Mouse (Mus musculus) B cell, adult 2 months (primary cell): Measurements from ENCODE around the gene Net1.
"Not testable (repeated sequence)": the region's sequence is repeated elsewhere in the genome, so short reads cannot be mapped to it uniquely, and the experiment has no call there.

Experiments
- DNase-seq, 2 experiments: peaks; one replicate each; pipeline ENCODE4 v3.0.0; 2022

The Net1 gene

GRCm38 (mm10) chr13:3889111-3889510, 28.9 kb downstream of the Net1 start:
- DNase-seq = no peak

GRCm38 (mm10) chr13:3886663-3887062, 31.4 kb downstream of the Net1 start:
- DNase-seq = no peak

GRCm38 (mm10) chr13:3877679-3878220, 40.3 kb downstream of the Net1 start:
- DNase-seq = no peak

- DNase-seq = no peak
Observed at GRCm38 (mm10) chr13:3877185-3877584, 40.8 kb downstream of the Net1 start.

GRCm38 (mm10) chr13:3876448-3876847, 41.6 kb downstream of the Net1 start:
- no peak for DNase-seq

- no peak for DNase-seq
Observed at GRCm38 (mm10) chr13:3872832-3873231, 45.2 kb downstream of the Net1 start.

- no peak for DNase-seq
Observed at GRCm38 (mm10) chr13:3869901-3870300, 48.1 kb downstream of the Net1 start.

- DNase-seq = no peak
Observed at GRCm38 (mm10) chr13:3867158-3867557, 50.9 kb downstream of the Net1 start.

GRCm38 (mm10) chr13:3866355-3867052, 51.5 kb downstream of the Net1 start:
- no peak for DNase-seq

GRCm38 (mm10) chr13:3865648-3866354, 52.2 kb downstream of the Net1 start:
- no peak for DNase-seq

GRCm38 (mm10) chr13:3862922-3863580, 55.0 kb downstream of the Net1 start:
- DNase-seq = no peak

- DNase-seq = no peak
Observed at GRCm38 (mm10) chr13:3862325-3862724, 55.7 kb downstream of the Net1 start.

GRCm38 (mm10) chr13:3861251-3861650, 56.8 kb downstream of the Net1 start:
- DNase-seq = no peak

GRCm38 (mm10) chr13:3856252-3856651, 61.8 kb downstream of the Net1 start:
- DNase-seq = no peak

GRCm38 (mm10) chr13:3854856-3855255, 63.2 kb downstream of the Net1 start:
- DNase-seq = no peak

- not testable (repeated sequence) for DNase-seq
Observed at GRCm38 (mm10) chr13:3853648-3854333, 64.2 kb downstream of the Net1 start, which contains the start of gene Calm5. Gene Calm5 (plus strand): TSS chr13:3854173.

GRCm38 (mm10) chr13:3850330-3850729, 67.7 kb downstream of the Net1 start:
- DNase-seq = no peak

GRCm38 (mm10) chr13:3840662-3841061, 77.4 kb downstream of the Net1 start:
- DNase-seq = not testable (repeated sequence)

GRCm38 (mm10) chr13:3837312-3837807, 80.7 kb downstream of the Net1 start, which contains the start of gene Calm4:
Gene Calm4 (plus strand): TSS chr13:3837757.
- not testable (repeated sequence) for DNase-seq

GRCm38 (mm10) chr13:3833644-3834043, 84.4 kb downstream of the Net1 start:
- not testable (repeated sequence) for DNase-seq

- DNase-seq = no peak
Observed at GRCm38 (mm10) chr13:3832450-3832849, 85.6 kb downstream of the Net1 start.
